Mouse (Mus musculus): ENCODE results near the gene Gas6. TPM values are rescaled to one million over a fixed set of nuclear protein-coding genes. Genes with fewer than 3 reads are reported as not detected.
A peak's percentile ranks its signal among the peaks of the same experiment; 100 is the strongest.

Gas6 gene
- polyA plus RNA-seq (2015; fragmentation: Nextera tagmentation; extraction: Ambion mirVana): 151 and 162 TPM in 2 replicates

DNA sequence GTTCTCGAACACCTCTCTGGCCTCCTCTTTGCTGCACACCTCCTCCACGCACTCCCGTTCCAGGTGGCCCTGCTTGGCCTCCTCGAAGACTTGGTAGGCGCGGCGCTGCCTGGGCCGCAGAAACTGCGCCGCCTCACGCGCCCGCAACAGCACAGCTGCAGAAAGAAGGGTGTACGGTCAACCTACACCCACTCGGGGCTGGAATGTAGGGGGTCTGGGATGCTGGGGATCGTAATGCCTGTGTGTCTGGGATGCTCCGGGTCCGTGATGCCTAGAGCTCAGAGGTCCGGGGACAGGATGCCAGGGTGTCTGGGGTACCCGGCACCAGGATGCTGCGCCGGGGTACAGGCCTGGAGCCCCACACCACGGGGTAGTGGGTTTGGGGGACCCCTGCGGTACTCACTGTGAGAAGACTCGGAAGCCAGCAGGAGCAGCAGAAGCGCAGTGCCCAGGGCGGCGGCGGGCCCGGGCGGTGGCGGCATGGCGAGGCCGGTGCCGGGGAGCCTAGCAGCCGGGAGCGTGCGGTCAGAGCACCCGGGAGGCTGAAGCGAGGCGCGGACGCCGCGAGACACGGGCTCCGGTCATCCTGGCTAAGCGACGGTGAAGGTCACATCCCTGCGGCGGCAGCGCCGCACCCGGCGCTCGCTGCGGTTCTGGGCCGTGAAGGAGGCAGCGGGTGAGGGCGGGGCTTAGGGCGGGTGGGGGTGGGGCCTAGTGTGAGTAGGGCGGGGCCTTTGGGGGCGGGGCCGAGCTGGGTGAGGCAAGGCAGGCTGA, at the start of gene Gas6:
Gas6 (minus strand) TSS at position 633 of the 774 bp plus-strand sequence.
- no peaks in the 10 kb centered on the region for H3K9me3 ChIP-seq (replicated peaks; ENCODE audit: control insufficient read depth, low read length)
- H3K27me3 ChIP-seq (ENCODE audit: control insufficient read depth, insufficient read depth, low read length): no peaks in the 10 kb centered on the region
- no peaks in the 10 kb centered on the region for H3K36me3 ChIP-seq (ENCODE audit: control insufficient read depth, insufficient read depth, low read length)
- H3K27ac ChIP-seq (ENCODE audit: low read length): peak within 1 kb of the TSS; percentile 77
- 3% methylated on average over 64 of the region's 64 CpGs for WGBS
- H3K4me2 ChIP-seq (ENCODE audit: low read depth, low read length): peak within 1 kb of the TSS; percentile 79
- peak within 1 kb of the TSS; percentile 79 for H3K4me3 ChIP-seq (replicated peaks; ENCODE audit: low read length)
- peaks cover 26% of the 10 kb centered on the region for H3K4me1 ChIP-seq (ENCODE audit: control insufficient read depth, insufficient read depth, low read length)
- H3K9ac ChIP-seq (ENCODE audit: low read length): peak within 1 kb of the TSS; percentile 87
- ATAC-seq (ENCODE audit: insufficient read depth, low FRiP score): peak; percentile 69

DNA sequence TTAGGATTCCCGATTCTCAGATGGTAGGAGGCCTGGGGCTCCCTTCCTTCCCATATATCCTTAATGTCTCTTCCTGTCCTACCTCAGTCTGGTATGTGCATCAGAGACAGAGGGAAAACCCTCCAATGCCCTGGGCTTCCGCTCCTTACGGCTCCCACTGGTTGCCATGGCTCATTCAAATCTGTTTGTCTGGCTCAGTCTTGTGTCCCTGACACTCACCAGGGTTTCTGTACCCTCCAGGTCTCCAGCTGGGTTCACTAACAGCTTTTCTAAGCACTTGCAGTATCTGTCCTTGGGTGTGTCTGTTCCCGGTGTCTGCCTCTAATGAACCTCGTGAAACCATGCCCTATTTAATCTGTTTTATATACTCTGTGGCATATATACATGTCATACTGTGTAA, 47.2 kb upstream of the Gas6 start:
- H3K4me3 ChIP-seq (replicated peaks; ENCODE audit: low read length): no peak overlapping the region
- 68% methylated on average over 5 of the region's 5 CpGs for WGBS
- H3K4me1 ChIP-seq (ENCODE audit: control insufficient read depth, insufficient read depth, low read length): 0 out of 2 replicates have a peak, but pooled peaks cover 5% of the 10 kb centered on the region
- no peak for ATAC-seq (ENCODE audit: insufficient read depth, low FRiP score)
- H3K4me2 ChIP-seq (ENCODE audit: low read depth, low read length): no peak overlapping the region
- H3K27me3 ChIP-seq (ENCODE audit: control insufficient read depth, insufficient read depth, low read length): no peaks in the 10 kb centered on the region
- no peak overlapping the region for H3K9ac ChIP-seq (ENCODE audit: low read length)
- 0 out of 2 replicates have a peak, but pooled peaks cover 6% of the 10 kb centered on the region for H3K9me3 ChIP-seq (replicated peaks; ENCODE audit: control insufficient read depth, low read length)
- no peaks in the 10 kb centered on the region for H3K36me3 ChIP-seq (ENCODE audit: control insufficient read depth, insufficient read depth, low read length)
- no peak overlapping the region for H3K27ac ChIP-seq (ENCODE audit: low read length)

DNA sequence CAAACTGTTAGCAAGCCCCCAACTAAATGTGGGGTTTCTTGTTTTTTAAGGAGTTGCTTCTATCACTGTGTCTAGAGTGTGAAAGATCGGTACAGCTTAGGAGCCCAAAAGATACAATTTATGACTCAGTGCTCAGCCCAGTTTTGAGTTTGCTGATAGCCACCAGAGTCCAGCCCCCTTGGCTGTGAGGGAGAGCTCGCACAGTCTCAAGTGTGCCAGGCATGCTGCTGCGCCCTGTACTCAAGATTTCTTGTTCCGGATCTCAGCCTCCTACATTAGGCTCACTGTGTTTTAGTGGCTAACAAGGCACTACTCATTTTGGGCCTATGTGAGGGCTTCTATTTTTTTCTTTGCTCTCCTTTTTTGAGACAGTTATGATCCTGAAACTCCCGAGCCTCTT, 45.8 kb upstream of the Gas6 start:
- Histone ChIP-seq H3K4me2 (ENCODE audit: low read depth, low read length) (no peak overlapping the region), H3K27ac (ENCODE audit: low read length) (no peak overlapping the region), H3K27me3 (ENCODE audit: control insufficient read depth, insufficient read depth, low read length) (no peaks in the 10 kb centered on the region), H3K4me3 (replicated peaks; ENCODE audit: low read length) (no peak overlapping the region), H3K36me3 (ENCODE audit: control insufficient read depth, insufficient read depth, low read length) (no peaks in the 10 kb centered on the region), H3K4me1 (ENCODE audit: control insufficient read depth, insufficient read depth, low read length) (0 out of 2 replicates have a peak, but pooled peaks cover 5% of the 10 kb centered on the region), H3K9ac (ENCODE audit: low read length) (no peak overlapping the region), H3K9me3 (replicated peaks; ENCODE audit: control insufficient read depth, low read length) (0 out of 2 replicates have a peak, but pooled peaks cover 4% of the 10 kb centered on the region)
- 86% methylated on average over 5 of the region's 5 CpGs for WGBS
- no peak for ATAC-seq (ENCODE audit: insufficient read depth, low FRiP score)

DNA sequence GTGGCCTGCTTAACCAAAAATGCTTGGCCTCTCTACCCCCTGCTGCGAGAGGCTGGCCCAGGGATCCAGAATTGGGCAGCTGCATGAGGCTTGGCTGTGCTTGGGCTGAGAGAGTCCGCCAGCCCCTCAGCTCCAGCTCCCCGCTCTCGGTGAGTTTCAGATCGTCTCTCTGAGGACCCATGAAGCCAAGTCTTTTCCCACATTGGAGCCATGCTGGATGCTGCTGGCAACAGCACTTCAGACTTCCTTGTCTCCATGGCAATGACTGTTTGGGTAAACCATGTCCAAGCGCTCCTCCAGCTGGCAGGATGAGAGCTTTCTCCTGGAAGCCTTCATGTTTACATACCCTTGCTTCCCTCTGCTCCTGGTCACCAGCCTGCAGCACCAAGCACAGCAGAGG, 44.5 kb upstream of the Gas6 start:
- Histone ChIP-seq H3K36me3 (ENCODE audit: control insufficient read depth, insufficient read depth, low read length) (no peaks in the 10 kb centered on the region), H3K27ac (ENCODE audit: low read length) (peak overlapping the region; percentile 31; the same call in 1 of the 2 replicates), H3K4me1 (ENCODE audit: control insufficient read depth, insufficient read depth, low read length) (0 out of 2 replicates have a peak, but pooled peaks cover 5% of the 10 kb centered on the region), H3K9me3 (replicated peaks; ENCODE audit: control insufficient read depth, low read length) (no peaks in the 10 kb centered on the region), H3K4me3 (replicated peaks; ENCODE audit: low read length) (no peak overlapping the region), H3K4me2 (ENCODE audit: low read depth, low read length) (no peak overlapping the region), H3K27me3 (ENCODE audit: control insufficient read depth, insufficient read depth, low read length) (no peaks in the 10 kb centered on the region), H3K9ac (ENCODE audit: low read length) (no peak overlapping the region)
- WGBS: 54% methylated on average over 6 of the region's 6 CpGs
- ATAC-seq (ENCODE audit: insufficient read depth, low FRiP score): peak; percentile 82

DNA sequence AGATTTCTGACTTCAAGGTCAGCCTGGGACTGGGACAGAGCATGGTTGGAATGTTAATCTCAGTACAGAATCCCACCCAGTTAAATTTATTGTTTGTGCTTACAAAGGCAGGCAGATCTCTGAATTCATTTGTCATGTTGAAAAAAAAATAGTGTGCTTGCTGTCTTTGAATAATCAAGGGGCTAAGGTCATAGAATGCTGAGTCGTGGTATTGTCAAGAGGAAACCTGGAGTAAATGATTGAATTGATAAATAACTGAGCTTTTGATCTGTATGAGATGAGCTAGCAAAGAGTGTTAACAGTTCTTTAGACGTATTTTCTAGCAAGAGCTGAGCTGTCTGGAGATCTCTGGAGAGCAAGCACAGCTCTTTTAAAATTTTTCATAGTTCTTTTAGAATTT, 42.8 kb upstream of the Gas6 start:
- 44% methylated on average over 2 of the region's 2 CpGs for WGBS
- ATAC-seq (ENCODE audit: insufficient read depth, low FRiP score): no peak
- Histone ChIP-seq H3K4me2 (ENCODE audit: low read depth, low read length) (no peak overlapping the region), H3K9ac (ENCODE audit: low read length) (no peak overlapping the region), H3K36me3 (ENCODE audit: control insufficient read depth, insufficient read depth, low read length) (no peaks in the 10 kb centered on the region), H3K27me3 (ENCODE audit: control insufficient read depth, insufficient read depth, low read length) (no peaks in the 10 kb centered on the region), H3K4me3 (replicated peaks; ENCODE audit: low read length) (no peak overlapping the region), H3K9me3 (replicated peaks; ENCODE audit: control insufficient read depth, low read length) (no peaks in the 10 kb centered on the region), H3K4me1 (ENCODE audit: control insufficient read depth, insufficient read depth, low read length) (peaks cover 5% of the 10 kb centered on the region; the same call in 1 of the 2 replicates), H3K27ac (ENCODE audit: low read length) (no peak overlapping the region)

DNA sequence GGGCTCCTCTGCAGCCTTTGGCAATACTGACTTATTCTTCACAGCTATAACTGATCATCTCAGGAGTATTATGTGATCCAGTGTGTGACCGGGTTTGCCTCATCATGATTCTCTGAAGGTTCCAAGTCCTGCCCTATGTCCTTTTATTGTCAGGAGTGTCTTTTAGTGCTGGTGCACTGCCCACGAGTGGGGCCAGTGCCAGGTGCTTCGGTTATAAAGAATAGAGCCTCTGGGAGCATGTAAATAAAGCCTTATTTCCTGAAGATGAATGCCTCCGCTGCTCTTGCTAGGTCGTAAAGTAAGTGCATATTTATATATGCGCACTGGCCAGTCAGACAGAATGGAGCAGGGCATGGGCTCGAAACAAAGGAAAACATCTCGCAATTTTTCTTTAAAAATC, 38.8 kb upstream of the Gas6 start:
- Histone ChIP-seq H3K36me3 (ENCODE audit: control insufficient read depth, insufficient read depth, low read length) (no peaks in the 10 kb centered on the region), H3K4me3 (replicated peaks; ENCODE audit: low read length) (no peak overlapping the region), H3K4me1 (ENCODE audit: control insufficient read depth, insufficient read depth, low read length) (peaks cover 34% of the 10 kb centered on the region), H3K9ac (ENCODE audit: low read length) (no peak overlapping the region), H3K27me3 (ENCODE audit: control insufficient read depth, insufficient read depth, low read length) (no peaks in the 10 kb centered on the region), H3K4me2 (ENCODE audit: low read depth, low read length) (no peak overlapping the region), H3K9me3 (replicated peaks; ENCODE audit: control insufficient read depth, low read length) (no peaks in the 10 kb centered on the region), H3K27ac (ENCODE audit: low read length) (no peak overlapping the region)
- 70% methylated on average over 8 of the region's 8 CpGs for WGBS
- ATAC-seq (ENCODE audit: insufficient read depth, low FRiP score): no peak

DNA sequence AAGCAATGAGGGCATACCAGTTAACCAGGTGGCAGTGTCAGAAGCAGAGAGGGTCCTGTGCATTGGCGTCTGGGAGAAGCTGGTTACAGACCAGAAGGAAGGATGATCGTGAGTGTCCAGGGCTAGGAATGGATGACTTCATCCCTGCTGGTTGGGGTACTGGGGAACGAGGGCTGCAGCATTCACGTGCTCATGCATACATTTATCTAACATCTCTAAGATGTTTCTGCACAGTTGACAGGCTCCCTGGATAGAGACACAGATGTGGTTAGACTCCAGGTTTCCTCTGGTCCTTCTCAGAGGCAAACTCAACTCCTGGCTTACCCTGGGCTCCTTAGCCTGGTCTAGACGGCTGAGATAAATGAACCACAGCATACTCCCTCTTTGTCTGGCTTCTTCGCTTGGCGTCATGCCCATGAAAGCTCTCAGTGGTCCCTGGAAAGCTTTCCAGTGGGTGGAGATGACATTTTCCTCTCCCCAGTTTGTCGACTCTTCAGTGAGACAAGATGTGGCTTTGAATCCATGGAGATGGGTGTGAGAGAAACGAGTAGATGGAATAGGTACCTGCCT, 37.4 kb upstream of the Gas6 start:
- WGBS: 42% methylated on average over 9 of the region's 9 CpGs
- H3K27ac ChIP-seq (ENCODE audit: low read length): peak overlapping the region; percentile 88
- H3K9ac ChIP-seq (ENCODE audit: low read length): no peak overlapping the region; the same call in 1 of the 2 replicates
- ATAC-seq (ENCODE audit: insufficient read depth, low FRiP score): peak; percentile 39; the same call in 1 of the 2 replicates
- peaks cover 4% of the 10 kb centered on the region; the same call in 1 of the 2 replicates for H3K9me3 ChIP-seq (replicated peaks; ENCODE audit: control insufficient read depth, low read length)
- peak overlapping the region; percentile 19; the same call in 1 of the 2 replicates for H3K4me2 ChIP-seq (ENCODE audit: low read depth, low read length)
- peaks cover 34% of the 10 kb centered on the region for H3K4me1 ChIP-seq (ENCODE audit: control insufficient read depth, insufficient read depth, low read length)
- no peaks in the 10 kb centered on the region for H3K27me3 ChIP-seq (ENCODE audit: control insufficient read depth, insufficient read depth, low read length)
- H3K4me3 ChIP-seq (replicated peaks; ENCODE audit: low read length): no peak overlapping the region
- H3K36me3 ChIP-seq (ENCODE audit: control insufficient read depth, insufficient read depth, low read length): no peaks in the 10 kb centered on the region

DNA sequence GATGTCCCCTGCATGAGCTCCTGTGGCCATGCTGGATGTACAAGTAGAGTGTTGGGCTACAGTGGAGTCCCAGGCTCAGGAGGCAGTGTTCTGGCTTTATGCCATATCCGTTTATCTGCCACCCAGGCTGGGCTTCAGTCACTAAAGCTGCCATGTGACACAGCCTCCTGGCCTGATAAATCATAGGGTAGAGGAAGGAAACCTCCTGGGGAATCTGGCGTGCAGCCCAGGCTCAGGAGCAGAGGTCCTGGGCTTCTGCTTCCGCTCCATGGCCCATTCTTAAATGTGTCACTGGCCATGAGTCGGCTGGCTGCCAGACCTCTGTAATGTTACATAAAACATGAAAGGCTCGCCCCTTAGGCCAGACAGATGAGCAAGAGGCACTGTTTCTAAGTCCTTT, 36.7 kb upstream of the Gas6 start:
- H3K27me3 ChIP-seq (ENCODE audit: control insufficient read depth, insufficient read depth, low read length): no peaks in the 10 kb centered on the region
- H3K4me3 ChIP-seq (replicated peaks; ENCODE audit: low read length): no peak overlapping the region
- no peaks in the 10 kb centered on the region for H3K36me3 ChIP-seq (ENCODE audit: control insufficient read depth, insufficient read depth, low read length)
- peak overlapping the region; percentile 88 for H3K27ac ChIP-seq (ENCODE audit: low read length)
- peaks cover 34% of the 10 kb centered on the region for H3K4me1 ChIP-seq (ENCODE audit: control insufficient read depth, insufficient read depth, low read length)
- peaks cover 4% of the 10 kb centered on the region; the same call in 1 of the 2 replicates for H3K9me3 ChIP-seq (replicated peaks; ENCODE audit: control insufficient read depth, low read length)
- ATAC-seq (ENCODE audit: insufficient read depth, low FRiP score): peak; percentile 45
- H3K9ac ChIP-seq (ENCODE audit: low read length): no peak overlapping the region; the same call in 1 of the 2 replicates
- peak overlapping the region; percentile 19; the same call in 1 of the 2 replicates for H3K4me2 ChIP-seq (ENCODE audit: low read depth, low read length)
- 24% methylated on average over 5 of the region's 5 CpGs for WGBS

DNA sequence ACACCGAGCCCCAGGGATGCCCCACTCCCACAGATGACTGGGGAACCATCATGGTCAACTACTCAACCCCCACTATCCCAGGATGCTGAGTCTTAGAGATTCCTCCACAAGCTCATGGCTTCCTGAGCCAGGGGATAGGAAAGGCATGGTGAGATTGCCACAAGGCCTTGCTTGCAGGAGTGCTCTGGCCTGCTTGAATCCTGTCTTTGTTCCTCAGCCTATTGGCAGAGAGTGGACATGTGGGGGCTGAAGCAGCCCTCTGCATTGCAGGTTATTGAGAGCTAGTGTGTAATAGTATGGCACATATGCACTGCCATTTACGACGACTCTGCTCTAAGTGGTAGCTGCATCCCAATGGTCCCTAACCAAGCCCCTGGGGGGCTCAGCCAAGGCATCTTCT, 36.1 kb upstream of the Gas6 start:
- Histone ChIP-seq H3K36me3 (ENCODE audit: control insufficient read depth, insufficient read depth, low read length) (no peaks in the 10 kb centered on the region), H3K9ac (ENCODE audit: low read length) (no peak overlapping the region), H3K4me3 (replicated peaks; ENCODE audit: low read length) (no peak overlapping the region), H3K9me3 (replicated peaks; ENCODE audit: control insufficient read depth, low read length) (peaks cover 4% of the 10 kb centered on the region; the same call in 1 of the 2 replicates), H3K27ac (ENCODE audit: low read length) (peak overlapping the region; percentile 88), H3K27me3 (ENCODE audit: control insufficient read depth, insufficient read depth, low read length) (no peaks in the 10 kb centered on the region), H3K4me1 (ENCODE audit: control insufficient read depth, insufficient read depth, low read length) (peaks cover 34% of the 10 kb centered on the region), H3K4me2 (ENCODE audit: low read depth, low read length) (no peak overlapping the region)
- WGBS: 78% methylated on average over 3 of the region's 3 CpGs
- ATAC-seq (ENCODE audit: insufficient read depth, low FRiP score): no peak

Data from stomach, embryonic 16.5 days (tissue).